Mouse (Mus musculus) bone marrow macrophage, adult 2 months (primary cell): ENCODE measurements around the gene Gfer.

Source experiments
- CTCF ChIP-seq: IDR thresholded peaks from 2 replicates; pipeline ENCODE4 v1.5.1; 2012; ENCODE audit warnings: low read depth, mild to moderate bottlenecking, low read length, moderate library complexity
- POLR2A ChIP-seq: IDR thresholded peaks from 2 replicates; pipeline ENCODE4 v1.6.1; 2012; ENCODE audit warnings: mild to moderate bottlenecking, low read depth, low read length, borderline replicate concordance

- TF ChIP-seq CTCF (no peak), POLR2A (no peak)
Observed at GRCm38 (mm10) chr17:24706982-24707800, 11.2 kb upstream of the Gfer start, which contains the start of gene Tbl3.
